In genomic region chr2:11777091-11778068, GRCm38 (mm10) we compare ENCODE assay signal across 8 mouse cellular contexts. TPM values are rescaled to one million over a fixed set of nuclear protein-coding genes. Genes with fewer than 3 reads are reported as not detected.
DNase-seq lines count a peak whose midpoint lies in the region; ATAC-seq and TF ChIP-seq lines count a peak whose summit lies in the region.

TSS of gene Fbh1 (minus strand) at chr2:11777582.
TSS of gene Ankrd16 (plus strand) at chr2:11777876.

- WGBS in forebrain, embryonic 16.5 days = under 1% methylated on average over 73 of the region's 73 CpGs
- under 1% methylated on average over 73 of the region's 73 CpGs for WGBS in lung, embryonic 14.5 days
- under 1% methylated on average over 73 of the region's 73 CpGs for WGBS in olfactory bulb, adult 2 months
- WGBS in thymus, adult 2 months = under 1% methylated on average over 73 of the region's 73 CpGs

- peak; percentile 69 for TF ChIP-seq POLR2A in olfactory bulb, adult 2 months (IDR thresholded peaks at IDR 0.05; ENCODE audit: insufficient read depth, low read depth, low read length)
- peak; percentile 57 for TF ChIP-seq POLR2A in thymus, adult 2 months (IDR thresholded peaks at IDR 0.05; ENCODE audit: control insufficient read depth, extremely low read depth, insufficient read depth, low read length, poor library complexity)

- peak within 1 kb of the TSS; percentile 95 for H3K4me3 ChIP-seq in G1E (ENCODE audit: low read depth, low read length)
- peak within 1 kb of the TSS; percentile 79 for H3K4me3 ChIP-seq in forebrain, embryonic 16.5 days (replicated peaks; ENCODE audit: low read length)
- peak within 1 kb of the TSS; percentile 96 for H3K4me3 ChIP-seq in layer of hippocampus, adult 2 months
- H3K4me3 ChIP-seq in lung, embryonic 14.5 days (ENCODE audit: low read depth, low read length) = peak within 1 kb of the TSS; percentile 82
- peak within 1 kb of the TSS; percentile 91 for H3K4me3 ChIP-seq in olfactory bulb, adult 2 months (ENCODE audit: insufficient read depth, low read depth, low read length)
- peak within 1 kb of the TSS; percentile 100 for H3K4me3 ChIP-seq in thymus, adult 2 months (ENCODE audit: control insufficient read depth, insufficient read depth, low read length)

- peak; percentile 89 for ATAC-seq in G1E (ENCODE audit: extremely low read depth, insufficient number of reproducible peaks, low FRiP score, poor library complexity, severe bottlenecking)
- ATAC-seq in forebrain, embryonic 16.5 days = peak; percentile 95
- ATAC-seq in lung, embryonic 14.5 days (ENCODE audit: insufficient read depth) = peak; percentile 95

- H3K27me3 ChIP-seq in G1E (ENCODE audit: insufficient read depth, low read length) = no peaks in the 10 kb centered on the region
- no peaks in the 10 kb centered on the region for H3K27me3 ChIP-seq in forebrain, embryonic 16.5 days (replicated peaks; ENCODE audit: control insufficient read depth, insufficient read depth, low read length)
- H3K27me3 ChIP-seq in lung, embryonic 14.5 days (ENCODE audit: insufficient read depth, low read length) = no peaks in the 10 kb centered on the region
- H3K27me3 ChIP-seq in thymus, adult 2 months (ENCODE audit: control insufficient read depth, insufficient read depth, low read length) = no peaks in the 10 kb centered on the region

- peak; percentile 96 for DNase-seq in G1E (ENCODE audit: low spot score)
- DNase-seq in cerebellum, adult 18-20 months = peak; percentile 100
- peak; percentile 100 for DNase-seq in heart, postnatal 36 days
- DNase-seq in layer of hippocampus, adult 2 months (ENCODE audit: low spot score in 2 of 2) = peak; percentile 100
- peak; percentile 100 for DNase-seq in lung, embryonic 14.5 days
- peak; percentile 100 for DNase-seq in thymus, adult 2 months

- H3K4me1 ChIP-seq in G1E (ENCODE audit: insufficient read depth, low read depth, low read length) = peaks cover 36% of the 10 kb centered on the region
- H3K4me1 ChIP-seq in forebrain, embryonic 16.5 days (replicated peaks; ENCODE audit: control insufficient read depth, insufficient read depth, low read length) = peaks cover 34% of the 10 kb centered on the region
- peaks cover 7% of the 10 kb centered on the region for H3K4me1 ChIP-seq in lung, embryonic 14.5 days (ENCODE audit: insufficient read depth)
- peaks cover 11% of the 10 kb centered on the region for H3K4me1 ChIP-seq in olfactory bulb, adult 2 months (ENCODE audit: control insufficient read depth, insufficient read depth, low read length)
- peaks cover 10% of the 10 kb centered on the region for H3K4me1 ChIP-seq in thymus, adult 2 months (replicated peaks; ENCODE audit: control insufficient read depth, insufficient read depth, low read length)

- H3K9ac ChIP-seq in forebrain, embryonic 16.5 days (replicated peaks; ENCODE audit: low read depth, low read length) = peak within 1 kb of the TSS; percentile 91
- H3K9ac ChIP-seq in lung, embryonic 14.5 days = peak within 1 kb of the TSS; percentile 85

- H3K36me3 ChIP-seq in G1E (replicated peaks) = peaks cover 38% of the 10 kb centered on the region
- H3K36me3 ChIP-seq in forebrain, embryonic 16.5 days (ENCODE audit: control insufficient read depth, insufficient read depth) = peaks cover 8% of the 10 kb centered on the region
- peaks cover 12% of the 10 kb centered on the region for H3K36me3 ChIP-seq in lung, embryonic 14.5 days (ENCODE audit: insufficient read depth)
- H3K36me3 ChIP-seq in thymus, adult 2 months (ENCODE audit: control insufficient read depth, insufficient read depth, low read length) = peaks cover 4% of the 10 kb centered on the region; the same call in 1 of the 2 replicates

- peak within 1 kb of the TSS; percentile 89 for H3K4me2 ChIP-seq in forebrain, embryonic 16.5 days (ENCODE audit: low read length)
- H3K4me2 ChIP-seq in lung, embryonic 14.5 days = peak within 1 kb of the TSS; percentile 89

- peak within 1 kb of the TSS; percentile 90 for H3K27ac ChIP-seq in forebrain, embryonic 16.5 days (ENCODE audit: low read length)
- H3K27ac ChIP-seq in layer of hippocampus, adult 2 months = peak within 1 kb of the TSS; percentile 98
- peak within 1 kb of the TSS; percentile 94 for H3K27ac ChIP-seq in lung, embryonic 14.5 days (ENCODE audit: low read depth)
- H3K27ac ChIP-seq in olfactory bulb, adult 2 months (ENCODE audit: insufficient read depth, low read depth, low read length) = peak within 1 kb of the TSS; percentile 96
- H3K27ac ChIP-seq in thymus, adult 2 months (ENCODE audit: control insufficient read depth, insufficient read depth, low read length) = peak within 1 kb of the TSS; percentile 73

- H3K9me3 ChIP-seq in G1E (replicated peaks) = no peaks in the 10 kb centered on the region
- H3K9me3 ChIP-seq in forebrain, embryonic 16.5 days (ENCODE audit: control insufficient read depth, low read length) = no peaks in the 10 kb centered on the region
- no peaks in the 10 kb centered on the region for H3K9me3 ChIP-seq in lung, embryonic 14.5 days (ENCODE audit: low read depth, low read length)

- intact Hi-C loops in heart, postnatal 36 days (cut with DNase I) = loop anchor here (5.0 kb wide), 3 partner anchors 70 to 640 kb away; partner anchors contain the start of genes Il15ra, Mindy3 and Rbm17

- no peak for TF ChIP-seq CTCF in G1E (IDR thresholded peaks at IDR 0.05; ENCODE audit: low read depth, low read length)
- peak; percentile 44; the same call in 1 of the 2 replicates for TF ChIP-seq CTCF in layer of hippocampus, adult 2 months (conservative IDR thresholded peaks at IDR 0.05)
- peak; percentile 20 for TF ChIP-seq CTCF in lung, embryonic 14.5 days (IDR thresholded peaks at IDR 0.05; ENCODE audit: low read depth)
- no peak; the same call in 1 of the 2 replicates for TF ChIP-seq CTCF in olfactory bulb, adult 2 months (IDR thresholded peaks at IDR 0.05; ENCODE audit: insufficient read depth, low read depth, low read length)
- peak; percentile 43; the same call in 1 of the 2 replicates for TF ChIP-seq CTCF in thymus, adult 2 months (IDR thresholded peaks at IDR 0.05; ENCODE audit: borderline replicate concordance, control insufficient read depth, extremely low read depth, insufficient read depth, low read length, poor library complexity)

RNA-seq across cellular contexts. Expression of gene Fbh1, which starts in this region (rescaled TPM):
- total RNA-seq in G1E (2014; fragmentation: Nextera tagmentation) (49.4 and 51.2 TPM in 2 replicates), G1E (2017) (81.3 and 93.2 TPM in 2 replicates)
- polyA plus RNA-seq in G1E (2012) = 13.9 and 20.8 TPM in 2 replicates
- 125 and 142 TPM in 2 replicates for polyA plus RNA-seq in forebrain, embryonic 16.5 days (2015; fragmentation: Nextera tagmentation; extraction: Ambion mirVana)
- 10 to 100 TPM; 72.7 to 76.0 TPM for total RNA-seq in heart, postnatal 36 days (2021)
- 10 to 100 TPM; 74.0 to 88.5 TPM for total RNA-seq in layer of hippocampus, adult 2 months (2021)
- polyA plus RNA-seq in lung, embryonic 14.5 days (2014; fragmentation: Nextera tagmentation; extraction: Ambion mirVana) = 113 and 117 TPM in 2 replicates
- polyA plus RNA-seq in olfactory bulb, adult 2 months (2012; ENCODE audit: insufficient read depth, insufficient read length, low replicate concordance, missing spikeins) = not detected in 2 replicates
- 41.0 and 44.7 TPM in 2 replicates for polyA plus RNA-seq in thymus, adult 2 months (2012; rRNA removed)

RNA-seq across cellular contexts. Expression of gene Ankrd16, which starts in this region (rescaled TPM):
- total RNA-seq in G1E (2014; fragmentation: Nextera tagmentation) (26.3 and 29.7 TPM in 2 replicates), G1E (2017) (49.4 TPM in 2 replicates)
- 8.0 TPM in 2 replicates for polyA plus RNA-seq in G1E (2012)
- 43.5 and 55.0 TPM in 2 replicates for polyA plus RNA-seq in forebrain, embryonic 16.5 days (2015; fragmentation: Nextera tagmentation; extraction: Ambion mirVana)
- 10 to 100 TPM; 19.5 to 19.7 TPM for total RNA-seq in heart, postnatal 36 days (2021)
- total RNA-seq in layer of hippocampus, adult 2 months (2021) = 10 to 100 TPM; 58.9 to 61.8 TPM
- polyA plus RNA-seq in lung, embryonic 14.5 days (2014; fragmentation: Nextera tagmentation; extraction: Ambion mirVana) = 22.5 and 23.3 TPM in 2 replicates
- not detected in 2 replicates for polyA plus RNA-seq in olfactory bulb, adult 2 months (2012; ENCODE audit: insufficient read depth, insufficient read length, low replicate concordance, missing spikeins)
- polyA plus RNA-seq in thymus, adult 2 months (2012; rRNA removed) = 93.3 and 103 TPM in 2 replicates

Comparison
In these comparisons a context has a peak if more than half of its experiments do, and no peak if none do; other contexts are left out.
1. Peak in every context shown above with its lines: DNase-seq, ATAC-seq, H3K4me3 ChIP-seq and H3K27ac ChIP-seq.
2. CTCF ChIP-seq: peak in layer of hippocampus, adult 2 months (single experiment), lung, embryonic 14.5 days (single experiment) and thymus, adult 2 months (single experiment); none in G1E (single experiment) and olfactory bulb, adult 2 months (single experiment).